Mouse (Mus musculus): ENCODE results near the gene Tdrd9. TPM values are rescaled to one million over a fixed set of nuclear protein-coding genes. Genes with fewer than 3 reads are reported as not detected.

Gene Tdrd9
- polyA plus RNA-seq, 1 experiment from 2014 or later: 1.2 TPM

GRCm38 (mm10) chr12:111977138-111977537 is 5.8 kb downstream of the Tdrd9 start:
- H3K4me1 ChIP-seq (ENCODE audit: control insufficient read depth, insufficient read depth, low read length): no peaks in the 10 kb centered on the region
- H3K9ac ChIP-seq (ENCODE audit: low read length): no peak overlapping the region
- H3K27me3 ChIP-seq (ENCODE audit: control insufficient read depth, insufficient read depth, low read length): no peaks in the 10 kb centered on the region
- DNase-seq (ENCODE audit: low spot score) (no peak), ATAC-seq (ENCODE audit: insufficient read depth, low FRiP score, low TSS enrichment) (no peak)
- H3K4me2 ChIP-seq (ENCODE audit: low read depth): no peak overlapping the region
- no peaks in the 10 kb centered on the region for H3K9me3 ChIP-seq (ENCODE audit: control insufficient read depth, low read length)
- H3K36me3 ChIP-seq (ENCODE audit: control insufficient read depth, insufficient read depth, low read length): no peaks in the 10 kb centered on the region
- WGBS: 62% methylated on average over 6 of the region's 6 CpGs
- H3K4me3 ChIP-seq (ENCODE audit: low read depth, low read length): no peak overlapping the region
- no peak overlapping the region for H3K27ac ChIP-seq (ENCODE audit: low read depth, low read length)

GRCm38 (mm10) chr12:111978274-111978673 is 6.9 kb downstream of the Tdrd9 start:
- H3K27ac ChIP-seq (ENCODE audit: low read depth, low read length): no peak overlapping the region
- ATAC-seq (ENCODE audit: insufficient read depth, low FRiP score, low TSS enrichment) (no peak), DNase-seq (ENCODE audit: low spot score) (no peak)
- no peaks in the 10 kb centered on the region for H3K27me3 ChIP-seq (ENCODE audit: control insufficient read depth, insufficient read depth, low read length)
- no peaks in the 10 kb centered on the region for H3K9me3 ChIP-seq (ENCODE audit: control insufficient read depth, low read length)
- H3K9ac ChIP-seq (ENCODE audit: low read length): no peak overlapping the region
- WGBS: 82% methylated on average over 6 of the region's 6 CpGs
- no peak overlapping the region for H3K4me3 ChIP-seq (ENCODE audit: low read depth, low read length)
- H3K4me1 ChIP-seq (ENCODE audit: control insufficient read depth, insufficient read depth, low read length): no peaks in the 10 kb centered on the region
- H3K4me2 ChIP-seq (ENCODE audit: low read depth): no peak overlapping the region
- no peaks in the 10 kb centered on the region for H3K36me3 ChIP-seq (ENCODE audit: control insufficient read depth, insufficient read depth, low read length)

DNA sequence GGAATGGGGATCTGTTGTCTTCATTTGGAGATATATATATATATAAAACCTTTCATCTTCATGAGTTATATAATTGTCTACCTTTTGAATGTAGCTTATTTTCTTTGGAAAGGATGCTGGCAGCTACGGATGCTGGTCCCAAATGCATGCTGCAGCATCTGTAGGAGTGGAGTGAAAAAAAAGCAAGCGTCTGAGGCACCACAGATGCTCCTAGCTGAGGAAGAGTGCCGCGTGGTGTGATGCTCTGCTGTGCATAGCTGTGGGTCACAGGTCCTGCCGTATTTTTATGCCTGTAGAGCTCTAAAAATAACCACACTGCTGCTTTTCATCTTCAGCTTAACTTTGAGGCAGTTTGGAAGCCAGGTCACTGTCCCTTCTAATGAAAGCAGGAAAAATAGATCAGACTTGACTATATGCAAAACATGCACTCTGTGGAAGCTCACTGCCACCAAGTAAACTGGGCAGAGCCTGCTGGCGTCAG is 9.6 kb downstream of the Tdrd9 start, which contains the start of gene Rd3l:
Rd3l (minus strand) TSS at position 431 of the 481 bp plus-strand sequence.
- 78% methylated on average over 6 of the region's 6 CpGs for WGBS
- DNase-seq (ENCODE audit: low spot score) (no peak), ATAC-seq (ENCODE audit: insufficient read depth, low FRiP score, low TSS enrichment) (no peak)
- Histone ChIP-seq H3K4me3 (ENCODE audit: low read depth, low read length) (no peak within 1 kb of the TSS), H3K27me3 (ENCODE audit: control insufficient read depth, insufficient read depth, low read length) (no peaks in the 10 kb centered on the region), H3K36me3 (ENCODE audit: control insufficient read depth, insufficient read depth, low read length) (no peaks in the 10 kb centered on the region), H3K4me1 (ENCODE audit: control insufficient read depth, insufficient read depth, low read length) (no peaks in the 10 kb centered on the region), H3K4me2 (ENCODE audit: low read depth) (no peak within 1 kb of the TSS), H3K9ac (ENCODE audit: low read length) (no peak within 1 kb of the TSS), H3K27ac (ENCODE audit: low read depth, low read length) (no peak within 1 kb of the TSS), H3K9me3 (ENCODE audit: control insufficient read depth, low read length) (no peaks in the 10 kb centered on the region)

GRCm38 (mm10) chr12:111981831-111982230 is 10.5 kb downstream of the Tdrd9 start:
- DNase-seq (ENCODE audit: low spot score): no peak
- H3K9ac ChIP-seq (ENCODE audit: low read length): no peak overlapping the region
- H3K4me1 ChIP-seq (ENCODE audit: control insufficient read depth, insufficient read depth, low read length): no peaks in the 10 kb centered on the region
- no peaks in the 10 kb centered on the region for H3K27me3 ChIP-seq (ENCODE audit: control insufficient read depth, insufficient read depth, low read length)
- H3K27ac ChIP-seq (ENCODE audit: low read depth, low read length): no peak overlapping the region
- H3K9me3 ChIP-seq (ENCODE audit: control insufficient read depth, low read length): no peaks in the 10 kb centered on the region
- no peak overlapping the region for H3K4me2 ChIP-seq (ENCODE audit: low read depth)
- no peak overlapping the region for H3K4me3 ChIP-seq (ENCODE audit: low read depth, low read length)
- ATAC-seq (ENCODE audit: insufficient read depth, low FRiP score, low TSS enrichment): no peak
- H3K36me3 ChIP-seq (ENCODE audit: control insufficient read depth, insufficient read depth, low read length): no peaks in the 10 kb centered on the region
- 78% methylated on average over 8 of the region's 8 CpGs for WGBS

DNA sequence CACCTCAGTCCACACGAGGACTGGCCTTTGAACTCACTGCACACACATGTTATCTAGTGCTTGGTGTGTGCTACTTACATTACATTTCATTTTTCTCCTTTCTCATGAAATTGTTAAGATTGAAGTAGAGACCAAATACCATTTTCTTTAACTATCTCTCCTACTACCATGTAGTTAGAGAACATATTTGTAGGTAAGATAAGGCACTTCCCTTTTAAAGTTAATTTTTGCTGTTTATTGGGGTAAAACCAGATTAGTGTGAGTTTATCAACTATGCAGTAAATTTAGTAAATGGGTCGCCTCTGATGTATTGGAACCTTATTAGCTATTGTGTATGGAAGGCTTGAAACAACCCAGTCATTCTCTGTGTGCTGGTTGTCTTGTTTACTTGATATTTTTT is 11.8 kb downstream of the Tdrd9 start:
- ATAC-seq (ENCODE audit: insufficient read depth, low FRiP score, low TSS enrichment) (no peak), DNase-seq (ENCODE audit: low spot score) (no peak)
- no peak overlapping the region for H3K9ac ChIP-seq (ENCODE audit: low read length)
- H3K27ac ChIP-seq (ENCODE audit: low read depth, low read length): no peak overlapping the region
- no peaks in the 10 kb centered on the region for H3K4me1 ChIP-seq (ENCODE audit: control insufficient read depth, insufficient read depth, low read length)
- H3K9me3 ChIP-seq (ENCODE audit: control insufficient read depth, low read length): no peaks in the 10 kb centered on the region
- no peaks in the 10 kb centered on the region for H3K36me3 ChIP-seq (ENCODE audit: control insufficient read depth, insufficient read depth, low read length)
- H3K27me3 ChIP-seq (ENCODE audit: control insufficient read depth, insufficient read depth, low read length): no peaks in the 10 kb centered on the region
- no peak overlapping the region for H3K4me3 ChIP-seq (ENCODE audit: low read depth, low read length)
- H3K4me2 ChIP-seq (ENCODE audit: low read depth): no peak overlapping the region
- WGBS: 70% methylated on average over 2 of the region's 2 CpGs

GRCm38 (mm10) chr12:111986756-111987155 is 15.4 kb downstream of the Tdrd9 start:
- no peaks in the 10 kb centered on the region for H3K27me3 ChIP-seq (ENCODE audit: control insufficient read depth, insufficient read depth, low read length)
- 65% methylated on average over 9 of the region's 9 CpGs for WGBS

DNA sequence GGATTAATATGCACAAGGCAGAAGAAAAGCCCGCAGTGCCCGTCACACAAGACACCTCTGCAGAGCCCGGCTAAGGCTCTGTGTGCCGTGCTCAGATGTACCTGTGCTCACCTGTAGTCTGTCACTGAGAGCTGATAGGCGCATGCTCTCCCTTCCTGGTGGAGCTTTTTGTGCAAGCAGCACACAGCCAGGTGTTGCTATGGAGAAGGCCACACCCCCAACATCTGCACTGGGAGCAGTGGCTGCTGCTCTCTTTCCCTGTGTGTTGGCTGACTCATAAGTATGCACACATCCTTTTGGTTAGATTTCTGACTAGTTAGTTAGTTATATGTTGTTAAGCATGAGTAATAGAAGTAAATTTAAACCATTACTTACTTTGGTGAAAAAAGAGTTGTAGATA is 21.3 kb downstream of the Tdrd9 start:
- WGBS: 87% methylated on average over 5 of the region's 5 CpGs
- Histone ChIP-seq H3K27me3 (ENCODE audit: control insufficient read depth, insufficient read depth, low read length) (no peaks in the 10 kb centered on the region), H3K9ac (ENCODE audit: low read length) (no peak overlapping the region)

More at GRCm38 (mm10) chr12:111986756-111987155, 15.4 kb downstream of the Tdrd9 start:
- no peaks in the 10 kb centered on the region for H3K36me3 ChIP-seq (ENCODE audit: control insufficient read depth, insufficient read depth, low read length)
- ATAC-seq (ENCODE audit: insufficient read depth, low FRiP score, low TSS enrichment) (no peak), DNase-seq (ENCODE audit: low spot score) (no peak)
- no peaks in the 10 kb centered on the region for H3K4me1 ChIP-seq (ENCODE audit: control insufficient read depth, insufficient read depth, low read length)
- no peak overlapping the region for H3K4me3 ChIP-seq (ENCODE audit: low read depth, low read length)
- no peaks in the 10 kb centered on the region for H3K9me3 ChIP-seq (ENCODE audit: control insufficient read depth, low read length)
- H3K9ac ChIP-seq (ENCODE audit: low read length): no peak overlapping the region
- H3K27ac ChIP-seq (ENCODE audit: low read depth, low read length): no peak overlapping the region
- no peak overlapping the region for H3K4me2 ChIP-seq (ENCODE audit: low read depth)

GRCm38 (mm10) chr12:111995161-111995560 is 23.8 kb downstream of the Tdrd9 start:
- no peak overlapping the region for H3K4me2 ChIP-seq (ENCODE audit: low read depth)
- H3K9ac ChIP-seq (ENCODE audit: low read length): no peak overlapping the region
- no peak overlapping the region for H3K4me3 ChIP-seq (ENCODE audit: low read depth, low read length)
- WGBS: 89% methylated on average over 2 of the region's 2 CpGs
- H3K9me3 ChIP-seq (ENCODE audit: control insufficient read depth, low read length): no peaks in the 10 kb centered on the region
- ATAC-seq (ENCODE audit: insufficient read depth, low FRiP score, low TSS enrichment) (no peak), DNase-seq (ENCODE audit: low spot score) (no peak)
- no peaks in the 10 kb centered on the region for H3K36me3 ChIP-seq (ENCODE audit: control insufficient read depth, insufficient read depth, low read length)
- no peak overlapping the region for H3K27ac ChIP-seq (ENCODE audit: low read depth, low read length)
- no peaks in the 10 kb centered on the region for H3K4me1 ChIP-seq (ENCODE audit: control insufficient read depth, insufficient read depth, low read length)
- H3K27me3 ChIP-seq (ENCODE audit: control insufficient read depth, insufficient read depth, low read length): no peaks in the 10 kb centered on the region

More for the DNA sequence above, 21.3 kb downstream of the Tdrd9 start:
- no peak overlapping the region for H3K4me2 ChIP-seq (ENCODE audit: low read depth)
- H3K36me3 ChIP-seq (ENCODE audit: control insufficient read depth, insufficient read depth, low read length): no peaks in the 10 kb centered on the region
- no peak overlapping the region for H3K4me3 ChIP-seq (ENCODE audit: low read depth, low read length)
- H3K9me3 ChIP-seq (ENCODE audit: control insufficient read depth, low read length): no peaks in the 10 kb centered on the region
- ATAC-seq (ENCODE audit: insufficient read depth, low FRiP score, low TSS enrichment) (no peak), DNase-seq (ENCODE audit: low spot score) (no peak)
- no peaks in the 10 kb centered on the region for H3K4me1 ChIP-seq (ENCODE audit: control insufficient read depth, insufficient read depth, low read length)
- H3K27ac ChIP-seq (ENCODE audit: low read depth, low read length): no peak overlapping the region

- H3K4me3 ChIP-seq (ENCODE audit: low read depth, low read length): no peak overlapping the region
- 92% methylated on average over 7 of the region's 7 CpGs for WGBS
- H3K36me3 ChIP-seq (ENCODE audit: control insufficient read depth, insufficient read depth, low read length): no peaks in the 10 kb centered on the region
- no peaks in the 10 kb centered on the region for H3K9me3 ChIP-seq (ENCODE audit: control insufficient read depth, low read length)
- H3K27me3 ChIP-seq (ENCODE audit: control insufficient read depth, insufficient read depth, low read length): no peaks in the 10 kb centered on the region
- H3K4me2 ChIP-seq (ENCODE audit: low read depth): no peak overlapping the region
- H3K4me1 ChIP-seq (ENCODE audit: control insufficient read depth, insufficient read depth, low read length): no peaks in the 10 kb centered on the region
- no peak overlapping the region for H3K9ac ChIP-seq (ENCODE audit: low read length)
- no peak for DNase-seq (ENCODE audit: low spot score)
- no peak overlapping the region for H3K27ac ChIP-seq (ENCODE audit: low read depth, low read length)
- no peak for ATAC-seq (ENCODE audit: insufficient read depth, low FRiP score, low TSS enrichment)
Observed at GRCm38 (mm10) chr12:111999735-112000134, 28.4 kb downstream of the Tdrd9 start.

Data from neural tube, embryonic 11.5 days (tissue).